In the genomic region with DNA sequence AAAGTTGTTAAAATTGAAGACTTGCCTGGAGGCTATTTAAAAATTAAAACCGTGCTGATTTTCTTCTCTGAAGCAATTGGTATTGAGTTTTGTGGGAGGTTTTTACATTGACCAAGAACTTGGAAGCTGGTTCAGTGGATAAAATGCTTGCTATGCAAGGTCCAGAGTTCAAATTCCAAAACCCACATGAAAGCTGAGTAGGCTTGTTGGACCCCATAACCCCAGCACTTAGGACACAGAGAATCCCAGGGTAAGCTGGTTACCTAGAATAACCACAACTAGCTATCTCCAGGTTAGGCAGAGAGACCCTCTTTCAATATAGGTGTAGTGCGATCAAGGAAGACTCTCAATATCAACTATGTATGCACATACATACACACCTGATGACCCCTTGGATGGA, we compare ENCODE assay signal across 32 mouse cellular contexts. TPM values are rescaled to one million over a fixed set of nuclear protein-coding genes. Genes with fewer than 3 reads are reported as not detected.
DNase-seq lines count a peak whose midpoint lies in the region; TF ChIP-seq lines count a peak whose summit lies in the region.
"Had no signal": no experiment of that assay in that cellular context is flagged by ENCODE, and none has a peak within 500 bp of the region (broad histone marks: within the 10 kb centered on the region; RNA-seq: fewer than 3 reads in every experiment).

No protein-coding gene starts in this region.

- intact Hi-C loops in heart, postnatal 36 days (cut with DNase I): no loop called here

- no peak overlapping the region for H3K4me3 ChIP-seq in heart, embryonic 10.5 days
- H3K4me3 ChIP-seq in kidney, adult 2 months (ENCODE audit: insufficient read depth, low read depth, low read length): no peak overlapping the region
- H3K4me3 ChIP-seq: embryonic facial prominence, embryonic 12.5 days; embryonic facial prominence, embryonic 15.5 days; gastrocnemius, adult 2 months; heart, embryonic 13.5 days; hindbrain, embryonic 10.5 days; hindbrain, embryonic 13.5 days had no signal

- H3K9me3 ChIP-seq in heart, embryonic 10.5 days: no peaks in the 10 kb centered on the region
- H3K9me3 ChIP-seq: embryonic facial prominence, embryonic 15.5 days; G1E; heart, embryonic 13.5 days; hindbrain, embryonic 10.5 days; hindbrain, embryonic 13.5 days had no signal

- WGBS in heart, embryonic 10.5 days: 83% methylated on average over 2 of the region's 2 CpGs
- WGBS in kidney, adult 2 months: 66% methylated on average over 2 of the region's 2 CpGs

- no peaks in the 10 kb centered on the region for H3K4me1 ChIP-seq in heart, embryonic 10.5 days
- H3K4me1 ChIP-seq in kidney, adult 2 months (ENCODE audit: control insufficient read depth, insufficient read depth, low read length): no peaks in the 10 kb centered on the region; the same call in 1 of the 2 replicates
- H3K4me1 ChIP-seq: embryonic facial prominence, embryonic 12.5 days; embryonic facial prominence, embryonic 15.5 days; heart, embryonic 13.5 days; hindbrain, embryonic 13.5 days had no signal

- H3K27me3 ChIP-seq in heart, embryonic 10.5 days (ENCODE audit: insufficient read depth, poor library complexity, severe bottlenecking): no peaks in the 10 kb centered on the region
- no peaks in the 10 kb centered on the region for H3K27me3 ChIP-seq in kidney, adult 2 months (replicated peaks; ENCODE audit: control insufficient read depth, insufficient read depth, low read length)
- H3K27me3 ChIP-seq: CH12.LX; embryonic facial prominence, embryonic 12.5 days; embryonic facial prominence, embryonic 15.5 days; heart, embryonic 13.5 days; hindbrain, embryonic 13.5 days had no signal

- no peak for TF ChIP-seq POLR2A in kidney, adult 2 months (IDR thresholded peaks at IDR 0.05; ENCODE audit: low read depth, low read length)

- peak; percentile 1 for DNase-seq in heart, embryonic 10.5 days (ENCODE audit: low spot score)
- no peak for DNase-seq in heart, postnatal 36 days
- DNase-seq in kidney, adult 2 months: peak; percentile 75
- DNase-seq in kidney, postnatal 10 days: no peak
- DNase-seq in kidney, postnatal 14 days: peak; percentile 22
- DNase-seq in embryo, embryonic 11 days: no peak
- DNase-seq: adrenal gland, postnatal 10 days; adrenal gland, postnatal 36 days; B cell, adult 2 months; cerebellum, adult 18-20 months; cerebellum, adult 9-10 months; cerebellum, postnatal 14 days; forebrain, postnatal 0 days; gastrocnemius, adult 2 months; gastrocnemius, postnatal 14 days; heart, adult 18-20 months; heart, postnatal 14 days had no signal

- H3K36me3 ChIP-seq in heart, embryonic 10.5 days: no peaks in the 10 kb centered on the region
- H3K36me3 ChIP-seq in kidney, adult 2 months (ENCODE audit: control insufficient read depth, insufficient read depth, low read length): no peaks in the 10 kb centered on the region
- H3K36me3 ChIP-seq: embryonic facial prominence, embryonic 12.5 days; embryonic facial prominence, embryonic 15.5 days; G1E; heart, embryonic 13.5 days; hindbrain, embryonic 10.5 days; hindbrain, embryonic 13.5 days had no signal

- no peak for TF ChIP-seq CTCF in kidney, adult 2 months (conservative IDR thresholded peaks at IDR 0.05; ENCODE audit: insufficient read depth, insufficient read length, low read depth, low read length)

- no peak overlapping the region for H3K27ac ChIP-seq in heart, embryonic 10.5 days
- H3K27ac ChIP-seq in kidney, adult 2 months (ENCODE audit: insufficient read depth, low read depth, low read length): peak overlapping the region; percentile 45; the same call in 1 of the 2 replicates
- H3K27ac ChIP-seq: embryonic facial prominence, embryonic 12.5 days; embryonic facial prominence, embryonic 15.5 days; gastrocnemius, adult 2 months; heart, embryonic 13.5 days; hindbrain, embryonic 10.5 days; hindbrain, embryonic 13.5 days had no signal

RNA-seq across cellular contexts. Expression of gene Spert, which starts 16.3 kb away (rescaled TPM):
- not detected in 2 replicates for polyA plus RNA-seq in heart, embryonic 10.5 days (2016; fragmentation: Nextera tagmentation; extraction: Ambion mirVana)
- not detected for total RNA-seq in heart, postnatal 36 days (2021)
- polyA plus RNA-seq in kidney, adult 2 months (2012; rRNA removed): 0.27 and 0.69 TPM in 2 replicates
- total RNA-seq: adrenal gland, adult 18-20 months; adrenal gland, postnatal 10 days; adrenal gland, postnatal 36 days; CH12.LX; forebrain, postnatal 0 days; gastrocnemius, adult 2 months; gastrocnemius, postnatal 14 days; gastrocnemius, postnatal 4 days; heart, adult 18-20 months; heart, postnatal 14 days had no signal
- polyA plus RNA-seq: embryonic facial prominence, embryonic 12.5 days; embryonic facial prominence, embryonic 15.5 days; forebrain, embryonic 11.5 days; forebrain, embryonic 14.5 days; forebrain, postnatal 0 days; frontal cortex, adult 2 months; G1E; heart, embryonic 13.5 days; heart, embryonic 16.5 days; hindbrain, embryonic 10.5 days; hindbrain, embryonic 13.5 days; hindbrain, embryonic 16.5 days; Patski had no signal

RNA-seq across cellular contexts. Expression of gene Erich6b, which starts 32.9 kb away (rescaled TPM):
- polyA plus RNA-seq in heart, embryonic 10.5 days (2016; fragmentation: Nextera tagmentation; extraction: Ambion mirVana): not detected in 2 replicates
- total RNA-seq in heart, postnatal 36 days (2021): not detected
- polyA plus RNA-seq in kidney, adult 2 months (2012; rRNA removed): not detected in 2 replicates
- total RNA-seq: adrenal gland, adult 18-20 months; adrenal gland, postnatal 10 days; adrenal gland, postnatal 36 days; CH12.LX; forebrain, postnatal 0 days; G1E; gastrocnemius, adult 2 months; gastrocnemius, postnatal 14 days; gastrocnemius, postnatal 4 days; heart, adult 18-20 months; heart, postnatal 14 days had no signal
- polyA plus RNA-seq: embryonic facial prominence, embryonic 12.5 days; embryonic facial prominence, embryonic 15.5 days; forebrain, embryonic 11.5 days; forebrain, embryonic 14.5 days; forebrain, postnatal 0 days; frontal cortex, adult 2 months; G1E; heart, embryonic 13.5 days; heart, embryonic 16.5 days; hindbrain, embryonic 10.5 days; hindbrain, embryonic 13.5 days; hindbrain, embryonic 16.5 days; Patski had no signal

Comparison
In these comparisons a context has a peak if more than half of its experiments do, and no peak if none do; other contexts are left out.
1. DNase-seq: peak in heart, embryonic 10.5 days (single experiment), kidney, adult 2 months (single experiment) and kidney, postnatal 14 days (single experiment); none in heart, postnatal 36 days (0 of 2), kidney, postnatal 10 days (single experiment) and embryo, embryonic 11 days (single experiment).